Mouse (Mus musculus): ENCODE results near the gene Micu1. TPM values are rescaled to one million over a fixed set of nuclear protein-coding genes. Genes with fewer than 3 reads are reported as not detected.
A peak's percentile ranks its signal among the peaks of the same experiment; 100 is the strongest.

Micu1 gene
- polyA plus RNA-seq, 1 experiment from 2014 or later = 56.2 TPM

- Histone ChIP-seq H3K27me3 (ENCODE audit: control insufficient read depth, insufficient read depth, low read length) (no peaks in the 10 kb centered on the region), H3K9ac (ENCODE audit: low read length) (no peak overlapping the region), H3K4me2 (replicated peaks; ENCODE audit: low read depth) (no peak overlapping the region), H3K27ac (replicated peaks) (peak overlapping the region; percentile 73; the same call in 1 of the 2 replicates), H3K9me3 (ENCODE audit: control insufficient read depth, low read length) (no peaks in the 10 kb centered on the region), H3K4me3 (ENCODE audit: low read depth, low read length) (no peak overlapping the region), H3K4me1 (replicated peaks; ENCODE audit: control insufficient read depth, insufficient read depth) (peaks cover 27% of the 10 kb centered on the region), H3K36me3 (ENCODE audit: control insufficient read depth, insufficient read depth, low read length) (peaks cover 2% of the 10 kb centered on the region; the same call in 1 of the 2 replicates)
- DNase-seq (ENCODE audit: low spot score) (no peak), ATAC-seq (ENCODE audit: low FRiP score, low TSS enrichment) (no peak)
- WGBS = 29% methylated on average over 7 of the region's 7 CpGs
- TF ChIP-seq CTCF (IDR thresholded peaks at IDR 0.05; ENCODE audit: low read depth) = no peak
Measured at GRCm38 (mm10) chr10:59903170-59903569, 200.9 kb downstream of the Micu1 start.

- WGBS = 49% methylated on average over 3 of the region's 3 CpGs
- no peaks in the 10 kb centered on the region for H3K27me3 ChIP-seq (ENCODE audit: control insufficient read depth, insufficient read depth, low read length)
- H3K4me1 ChIP-seq (replicated peaks; ENCODE audit: control insufficient read depth, insufficient read depth) = peaks cover 21% of the 10 kb centered on the region; the same call in 1 of the 2 replicates
- no peak for TF ChIP-seq EP300 (optimal IDR thresholded peaks at IDR 0.05)
- no peak for TF ChIP-seq CTCF (IDR thresholded peaks at IDR 0.05; ENCODE audit: low read depth)
- no peak overlapping the region for H3K4me3 ChIP-seq (ENCODE audit: low read depth, low read length)
- peak overlapping the region; percentile 84 for H3K27ac ChIP-seq (replicated peaks)
- peak; percentile 68 for DNase-seq (ENCODE audit: low spot score)
- ATAC-seq (ENCODE audit: low FRiP score, low TSS enrichment) = peak; percentile 69
- H3K4me2 ChIP-seq (replicated peaks; ENCODE audit: low read depth) = no peak overlapping the region
- H3K9ac ChIP-seq (ENCODE audit: low read length) = no peak overlapping the region; the same call in 1 of the 2 replicates
- no peaks in the 10 kb centered on the region for H3K36me3 ChIP-seq (ENCODE audit: control insufficient read depth, insufficient read depth, low read length)
- H3K9me3 ChIP-seq (ENCODE audit: control insufficient read depth, low read length) = no peaks in the 10 kb centered on the region
Measured at GRCm38 (mm10) chr10:59907080-59907609, 204.9 kb downstream of the Micu1 start.

GRCm38 (mm10) chr10:59907695-59908299 is 205.5 kb downstream of the Micu1 start:
- ATAC-seq (ENCODE audit: low FRiP score, low TSS enrichment) (peak; percentile 80), DNase-seq (ENCODE audit: low spot score) (peak; percentile 83)
- H3K36me3 ChIP-seq (ENCODE audit: control insufficient read depth, insufficient read depth, low read length) = no peaks in the 10 kb centered on the region
- no peaks in the 10 kb centered on the region for H3K27me3 ChIP-seq (ENCODE audit: control insufficient read depth, insufficient read depth, low read length)
- no peak overlapping the region for H3K4me3 ChIP-seq (ENCODE audit: low read depth, low read length)
- peaks cover 18% of the 10 kb centered on the region; the same call in 1 of the 2 replicates for H3K4me1 ChIP-seq (replicated peaks; ENCODE audit: control insufficient read depth, insufficient read depth)
- H3K4me2 ChIP-seq (replicated peaks; ENCODE audit: low read depth) = 0 out of 2 replicates have a peak overlapping the region, but pooled peaks have one; percentile 1
- TF ChIP-seq EP300 (optimal IDR thresholded peaks at IDR 0.05) = no peak
- peak overlapping the region; percentile 84 for H3K27ac ChIP-seq (replicated peaks)
- H3K9me3 ChIP-seq (ENCODE audit: control insufficient read depth, low read length) = no peaks in the 10 kb centered on the region
- 11% methylated on average over 7 of the region's 7 CpGs for WGBS
- peak overlapping the region; percentile 18; the same call in 1 of the 2 replicates for H3K9ac ChIP-seq (ENCODE audit: low read length)

GRCm38 (mm10) chr10:59908776-59909315 is 206.6 kb downstream of the Micu1 start:
- no peaks in the 10 kb centered on the region for H3K9me3 ChIP-seq (ENCODE audit: control insufficient read depth, low read length)
- peak overlapping the region; percentile 84 for H3K27ac ChIP-seq (replicated peaks)
- 46% methylated on average over 7 of the region's 7 CpGs for WGBS
- no peak overlapping the region for H3K9ac ChIP-seq (ENCODE audit: low read length)
- DNase-seq (ENCODE audit: low spot score) (peak; percentile 56), ATAC-seq (ENCODE audit: low FRiP score, low TSS enrichment) (peak; percentile 22; the same call in 1 of the 2 replicates)
- H3K4me2 ChIP-seq (replicated peaks; ENCODE audit: low read depth) = peak overlapping the region; percentile 2; the same call in 1 of the 2 replicates
- no peaks in the 10 kb centered on the region for H3K36me3 ChIP-seq (ENCODE audit: control insufficient read depth, insufficient read depth, low read length)
- peaks cover 16% of the 10 kb centered on the region; the same call in 1 of the 2 replicates for H3K4me1 ChIP-seq (replicated peaks; ENCODE audit: control insufficient read depth, insufficient read depth)
- H3K4me3 ChIP-seq (ENCODE audit: low read depth, low read length) = no peak overlapping the region
- H3K27me3 ChIP-seq (ENCODE audit: control insufficient read depth, insufficient read depth, low read length) = no peaks in the 10 kb centered on the region
- TF ChIP-seq CTCF (IDR thresholded peaks at IDR 0.05; ENCODE audit: low read depth) (no peak), EP300 (optimal IDR thresholded peaks at IDR 0.05) (no peak)

- peak overlapping the region; percentile 2; the same call in 1 of the 2 replicates for H3K4me2 ChIP-seq (replicated peaks; ENCODE audit: low read depth)
- H3K36me3 ChIP-seq (ENCODE audit: control insufficient read depth, insufficient read depth, low read length) = no peaks in the 10 kb centered on the region
- no peak overlapping the region for H3K9ac ChIP-seq (ENCODE audit: low read length)
- peak overlapping the region; percentile 84 for H3K27ac ChIP-seq (replicated peaks)
- TF ChIP-seq EP300 (optimal IDR thresholded peaks at IDR 0.05) = no peak
- no peak for TF ChIP-seq CTCF (IDR thresholded peaks at IDR 0.05; ENCODE audit: low read depth)
- no peaks in the 10 kb centered on the region for H3K27me3 ChIP-seq (ENCODE audit: control insufficient read depth, insufficient read depth, low read length)
- WGBS = 4% methylated on average over 14 of the region's 14 CpGs
- DNase-seq (ENCODE audit: low spot score) (peak; percentile 59), ATAC-seq (ENCODE audit: low FRiP score, low TSS enrichment) (peak; percentile 31; the same call in 1 of the 2 replicates)
- no peaks in the 10 kb centered on the region for H3K9me3 ChIP-seq (ENCODE audit: control insufficient read depth, low read length)
- peaks cover 16% of the 10 kb centered on the region; the same call in 1 of the 2 replicates for H3K4me1 ChIP-seq (replicated peaks; ENCODE audit: control insufficient read depth, insufficient read depth)
- no peak overlapping the region for H3K4me3 ChIP-seq (ENCODE audit: low read depth, low read length)
Measured at GRCm38 (mm10) chr10:59909357-59909847, 207.1 kb downstream of the Micu1 start.

Data from stomach, postnatal 0 days (tissue).